Mouse (Mus musculus): ENCODE results near the gene Sult1a1. TPM values are rescaled to one million over a fixed set of nuclear protein-coding genes. Genes with fewer than 3 reads are reported as not detected.
"Not testable (repeated sequence)": the region's sequence is repeated elsewhere in the genome, so short reads cannot be mapped to it uniquely, and the experiment has no call there.

Sult1a1 gene
- polyA plus RNA-seq, 1 experiment from 2014 or later: 8.5 TPM

GRCm38 (mm10) chr7:126644345-126644744 lies 31.9 kb downstream of the Sult1a1 start:
- Histone ChIP-seq H3K4me2 (ENCODE audit: low read length) (no peak overlapping the region), H3K4me1 (ENCODE audit: control insufficient read depth, insufficient read depth, low read length) (peaks cover 3% of the 10 kb centered on the region; the same call in 1 of the 2 replicates), H3K27ac (ENCODE audit: low read length) (no peak overlapping the region), H3K9me3 (replicated peaks; ENCODE audit: control insufficient read depth, low read length, poor library complexity, severe bottlenecking) (no peaks in the 10 kb centered on the region), H3K4me3 (ENCODE audit: low read depth, low read length) (no peak overlapping the region), H3K36me3 (ENCODE audit: control insufficient read depth, insufficient read depth, low read length) (no peaks in the 10 kb centered on the region), H3K27me3 (ENCODE audit: control insufficient read depth, insufficient read depth, low read depth, low read length) (no peaks in the 10 kb centered on the region), H3K9ac (ENCODE audit: low read depth, low read length) (no peak overlapping the region)
- WGBS: 72% methylated on average over 3 of the region's 3 CpGs
- no peak for ATAC-seq

- H3K27me3 ChIP-seq (ENCODE audit: control insufficient read depth, insufficient read depth, low read depth, low read length); H3K4me1 ChIP-seq (ENCODE audit: control insufficient read depth, insufficient read depth, low read length); H3K9me3 ChIP-seq (replicated peaks; ENCODE audit: control insufficient read depth, low read length, poor library complexity, severe bottlenecking); H3K4me3 ChIP-seq (ENCODE audit: low read depth, low read length); H3K27ac ChIP-seq (ENCODE audit: low read length); ATAC-seq; H3K36me3 ChIP-seq (ENCODE audit: control insufficient read depth, insufficient read depth, low read length); H3K9ac ChIP-seq (ENCODE audit: low read depth, low read length); H3K4me2 ChIP-seq (ENCODE audit: low read length): not testable (repeated sequence)
- 71% methylated on average over 2 of the region's 3 CpGs for WGBS
These were observed 33.0 kb downstream of the Sult1a1 start for GRCm38 (mm10) chr7:126643244-126643617.

- no peaks in the 10 kb centered on the region for H3K9me3 ChIP-seq (replicated peaks; ENCODE audit: control insufficient read depth, low read length, poor library complexity, severe bottlenecking)
- ATAC-seq: no peak
- H3K4me2 ChIP-seq (ENCODE audit: low read length): no peak overlapping the region
- H3K27me3 ChIP-seq (ENCODE audit: control insufficient read depth, insufficient read depth, low read depth, low read length): no peaks in the 10 kb centered on the region
- no peak overlapping the region for H3K27ac ChIP-seq (ENCODE audit: low read length)
- WGBS: 69% methylated on average over 5 of the region's 5 CpGs
- H3K36me3 ChIP-seq (ENCODE audit: control insufficient read depth, insufficient read depth, low read length): no peaks in the 10 kb centered on the region
- H3K4me1 ChIP-seq (ENCODE audit: control insufficient read depth, insufficient read depth, low read length): no peaks in the 10 kb centered on the region
- no peak overlapping the region for H3K4me3 ChIP-seq (ENCODE audit: low read depth, low read length)
- no peak overlapping the region for H3K9ac ChIP-seq (ENCODE audit: low read depth, low read length)
These were observed 33.5 kb downstream of the Sult1a1 start for GRCm38 (mm10) chr7:126642545-126643243.

DNA sequence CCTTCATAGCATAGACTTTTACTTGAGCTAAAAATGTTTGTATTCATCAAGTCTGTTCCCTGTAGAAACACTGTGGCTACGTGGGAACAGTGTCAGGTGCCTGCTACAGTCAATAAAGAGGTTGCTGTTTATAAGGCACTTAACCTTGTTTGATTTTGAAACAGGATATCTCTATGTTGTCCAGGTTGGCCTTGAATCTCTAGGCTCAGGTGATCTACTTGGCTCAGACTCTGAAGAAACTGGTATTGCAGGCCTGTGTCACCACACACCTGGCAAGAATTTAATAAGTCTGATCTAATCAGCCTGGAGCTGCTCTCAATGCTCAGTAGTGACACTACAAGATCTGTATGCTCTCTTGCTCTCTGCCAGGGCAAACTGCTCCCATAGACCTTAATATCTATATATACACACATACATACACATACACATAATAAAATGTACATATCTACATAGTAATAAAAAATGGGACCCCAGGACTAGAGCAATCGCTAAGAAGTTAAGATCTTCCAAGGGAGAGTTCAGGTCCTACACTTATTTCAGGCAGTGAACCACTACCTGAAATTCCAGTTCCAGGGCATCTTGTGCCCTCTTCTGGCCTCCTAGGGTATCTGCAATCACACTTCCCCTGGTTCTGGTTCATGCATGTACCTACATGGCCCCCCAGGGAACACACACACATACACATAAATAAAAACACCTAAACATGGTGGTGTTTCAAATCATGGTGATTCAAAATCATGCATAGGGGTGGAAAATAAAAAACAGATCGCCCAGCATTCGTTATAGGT lies 39.3 kb downstream of the Sult1a1 start:
- no peak for ATAC-seq
- no peak overlapping the region for H3K4me2 ChIP-seq (ENCODE audit: low read length)
- H3K9ac ChIP-seq (ENCODE audit: low read depth, low read length): no peak overlapping the region
- no peaks in the 10 kb centered on the region for H3K36me3 ChIP-seq (ENCODE audit: control insufficient read depth, insufficient read depth, low read length)
- H3K9me3 ChIP-seq (replicated peaks; ENCODE audit: control insufficient read depth, low read length, poor library complexity, severe bottlenecking): no peaks in the 10 kb centered on the region
- WGBS: 17% methylated on average over 4 of the region's 4 CpGs
- no peak overlapping the region for H3K4me3 ChIP-seq (ENCODE audit: low read depth, low read length)
- no peak overlapping the region for H3K27ac ChIP-seq (ENCODE audit: low read length)
- H3K4me1 ChIP-seq (ENCODE audit: control insufficient read depth, insufficient read depth, low read length): no peaks in the 10 kb centered on the region
- no peaks in the 10 kb centered on the region for H3K27me3 ChIP-seq (ENCODE audit: control insufficient read depth, insufficient read depth, low read depth, low read length)

DNA sequence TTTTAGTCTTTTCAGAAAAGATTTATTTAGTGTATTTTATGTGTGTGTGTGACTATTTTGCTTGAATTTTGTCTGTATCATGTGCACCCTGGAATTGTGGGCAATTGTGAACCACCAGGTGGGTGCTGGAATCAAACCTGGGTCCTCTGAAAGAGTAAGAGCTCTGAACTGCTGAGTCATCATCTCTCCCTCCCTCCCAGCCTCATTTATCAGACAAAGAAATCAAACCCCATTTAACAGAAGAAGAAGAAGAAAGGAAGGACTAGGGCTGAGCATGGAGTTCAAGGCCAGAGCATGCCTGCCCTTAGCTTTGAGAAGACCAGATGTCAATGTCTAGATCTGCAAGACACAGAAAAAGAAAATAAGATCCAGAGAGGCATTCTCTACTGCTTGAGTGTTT lies 40.9 kb downstream of the Sult1a1 start:
- no peaks in the 10 kb centered on the region for H3K9me3 ChIP-seq (replicated peaks; ENCODE audit: control insufficient read depth, low read length, poor library complexity, severe bottlenecking)
- no peaks in the 10 kb centered on the region for H3K36me3 ChIP-seq (ENCODE audit: control insufficient read depth, insufficient read depth, low read length)
- no peaks in the 10 kb centered on the region for H3K27me3 ChIP-seq (ENCODE audit: control insufficient read depth, insufficient read depth, low read depth, low read length)
- H3K4me2 ChIP-seq (ENCODE audit: low read length): no peak overlapping the region
- ATAC-seq: no peak
- H3K27ac ChIP-seq (ENCODE audit: low read length): no peak overlapping the region
- no peaks in the 10 kb centered on the region for H3K4me1 ChIP-seq (ENCODE audit: control insufficient read depth, insufficient read depth, low read length)
- no peak overlapping the region for H3K9ac ChIP-seq (ENCODE audit: low read depth, low read length)
- no peak overlapping the region for H3K4me3 ChIP-seq (ENCODE audit: low read depth, low read length)

DNA sequence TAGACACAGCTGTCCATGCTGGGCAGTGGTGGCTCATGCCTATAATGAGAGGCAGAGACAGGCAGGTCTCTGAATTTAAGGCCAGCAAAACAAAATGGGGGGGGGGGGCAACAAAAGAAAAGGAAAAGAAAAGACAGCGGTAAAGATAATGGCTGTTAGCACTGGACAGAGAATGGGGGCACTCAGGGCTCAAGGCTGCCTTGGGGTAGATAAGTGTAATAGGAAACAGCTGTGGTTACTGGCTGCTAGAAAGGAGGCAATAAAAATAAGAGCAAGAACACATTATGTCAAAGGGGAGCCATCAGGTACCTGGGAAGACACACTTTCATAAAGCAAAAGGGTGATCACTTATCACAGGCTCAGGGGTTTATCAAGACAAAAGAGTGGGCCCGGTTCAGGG lies 43.8 kb downstream of the Sult1a1 start:
- Histone ChIP-seq H3K4me1 (ENCODE audit: control insufficient read depth, insufficient read depth, low read length) (no peaks in the 10 kb centered on the region), H3K4me3 (ENCODE audit: low read depth, low read length) (no peak overlapping the region), H3K36me3 (ENCODE audit: control insufficient read depth, insufficient read depth, low read length) (no peaks in the 10 kb centered on the region), H3K27ac (ENCODE audit: low read length) (no peak overlapping the region), H3K9me3 (replicated peaks; ENCODE audit: control insufficient read depth, low read length, poor library complexity, severe bottlenecking) (no peaks in the 10 kb centered on the region), H3K9ac (ENCODE audit: low read depth, low read length) (no peak overlapping the region), H3K27me3 (ENCODE audit: control insufficient read depth, insufficient read depth, low read depth, low read length) (no peaks in the 10 kb centered on the region), H3K4me2 (ENCODE audit: low read length) (no peak overlapping the region)
- 93% methylated on average over 2 of the region's 2 CpGs for WGBS
- no peak for ATAC-seq

DNA sequence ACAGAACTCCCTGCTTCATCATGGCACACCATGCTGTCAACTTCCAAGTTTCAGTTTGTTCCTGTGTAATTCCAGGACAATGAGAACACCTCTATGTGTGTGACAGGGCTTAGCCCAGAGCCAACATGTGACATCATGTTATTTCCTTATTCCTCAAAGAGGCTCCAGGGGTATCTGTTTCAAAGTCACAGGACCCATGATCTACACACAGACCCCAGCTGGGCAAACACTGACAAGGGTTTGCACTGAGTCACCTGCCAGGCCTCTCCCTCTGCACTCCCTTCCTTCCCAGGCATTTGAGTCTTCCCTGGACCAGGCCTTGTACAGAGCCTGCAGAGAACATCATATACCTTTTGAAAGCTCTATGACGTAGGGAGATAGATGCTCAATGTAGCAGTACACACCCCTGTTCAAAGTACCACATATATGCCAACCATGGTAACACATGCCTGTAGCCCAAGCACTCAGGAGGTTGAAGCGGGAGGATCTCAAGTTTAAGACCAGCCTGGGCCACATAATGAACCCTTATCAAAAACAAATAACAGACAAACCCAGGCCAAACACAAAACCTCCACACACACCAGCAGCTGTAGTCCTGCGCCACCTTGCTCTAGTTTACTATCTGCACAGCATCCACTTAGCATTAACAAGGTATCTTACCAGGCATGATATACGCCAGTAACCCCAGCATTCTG lies 45.3 kb downstream of the Sult1a1 start, which contains the start of gene Nupr1:
Gene Nupr1 (minus strand): TSS at position 38 of the 695 bp plus-strand sequence.
- H3K9ac ChIP-seq (ENCODE audit: low read depth, low read length): no peak within 1 kb of the TSS
- no peak within 1 kb of the TSS for H3K27ac ChIP-seq (ENCODE audit: low read length)
- H3K27me3 ChIP-seq (ENCODE audit: control insufficient read depth, insufficient read depth, low read depth, low read length): no peaks in the 10 kb centered on the region
- no peak for ATAC-seq
- no peak within 1 kb of the TSS for H3K4me3 ChIP-seq (ENCODE audit: low read depth, low read length)
- H3K4me1 ChIP-seq (ENCODE audit: control insufficient read depth, insufficient read depth, low read length): no peaks in the 10 kb centered on the region
- H3K9me3 ChIP-seq (replicated peaks; ENCODE audit: control insufficient read depth, low read length, poor library complexity, severe bottlenecking): no peaks in the 10 kb centered on the region
- no peaks in the 10 kb centered on the region for H3K36me3 ChIP-seq (ENCODE audit: control insufficient read depth, insufficient read depth, low read length)
- no peak within 1 kb of the TSS for H3K4me2 ChIP-seq (ENCODE audit: low read length)
- 89% methylated on average over 4 of the region's 4 CpGs for WGBS

DNA sequence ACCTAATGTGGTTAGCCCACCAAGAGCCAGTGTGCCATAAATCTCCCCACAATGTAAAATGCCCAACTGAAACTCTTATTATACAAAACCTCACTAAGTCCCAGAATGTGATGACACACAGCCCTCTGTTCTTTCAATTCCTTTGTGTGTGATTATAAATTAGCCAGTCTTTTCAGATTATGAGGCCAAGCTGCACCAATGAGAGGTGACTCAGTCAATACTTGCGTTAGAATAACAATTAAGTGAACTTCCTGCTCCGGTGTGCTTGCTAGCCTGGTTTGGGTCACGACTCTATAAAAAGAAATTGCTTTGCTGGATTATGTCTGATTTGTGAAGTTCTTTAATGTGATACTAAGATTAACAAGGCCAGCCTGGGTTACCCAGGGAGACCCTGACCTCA lies 46.3 kb downstream of the Sult1a1 start:
- H3K36me3 ChIP-seq (ENCODE audit: control insufficient read depth, insufficient read depth, low read length): no peaks in the 10 kb centered on the region
- no peak overlapping the region for H3K4me3 ChIP-seq (ENCODE audit: low read depth, low read length)
- no peak overlapping the region for H3K9ac ChIP-seq (ENCODE audit: low read depth, low read length)
- 32% methylated on average over 3 of the region's 3 CpGs for WGBS
- no peaks in the 10 kb centered on the region for H3K9me3 ChIP-seq (replicated peaks; ENCODE audit: control insufficient read depth, low read length, poor library complexity, severe bottlenecking)
- H3K27ac ChIP-seq (ENCODE audit: low read length): no peak overlapping the region
- H3K4me1 ChIP-seq (ENCODE audit: control insufficient read depth, insufficient read depth, low read length): no peaks in the 10 kb centered on the region
- no peak overlapping the region for H3K4me2 ChIP-seq (ENCODE audit: low read length)
- no peak for ATAC-seq
- no peaks in the 10 kb centered on the region for H3K27me3 ChIP-seq (ENCODE audit: control insufficient read depth, insufficient read depth, low read depth, low read length)

DNA sequence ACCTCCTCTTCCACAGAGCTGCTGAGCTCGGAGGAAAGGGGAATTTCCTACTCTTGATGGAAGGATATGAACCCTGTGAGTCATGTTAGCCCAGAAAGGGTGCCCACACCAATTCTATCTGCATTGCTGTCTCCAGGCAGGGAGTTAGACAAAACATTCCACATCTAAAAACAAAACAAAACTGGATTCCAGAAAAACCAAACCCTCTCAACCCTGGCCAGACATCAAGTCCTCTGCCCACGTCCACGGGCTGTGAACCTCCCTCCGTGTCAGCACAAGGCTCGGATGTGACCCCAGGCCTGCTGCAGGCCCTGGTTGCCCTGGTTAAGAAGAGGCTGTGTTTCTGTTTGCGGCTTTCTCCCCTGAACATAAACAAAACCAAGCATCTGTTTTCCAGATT lies 48.1 kb downstream of the Sult1a1 start:
- Histone ChIP-seq H3K36me3 (ENCODE audit: control insufficient read depth, insufficient read depth, low read length) (no peaks in the 10 kb centered on the region), H3K9ac (ENCODE audit: low read depth, low read length) (no peak overlapping the region)
- no peak for ATAC-seq

More for the DNA sequence above, 48.1 kb downstream of the Sult1a1 start:
- Histone ChIP-seq H3K27ac (ENCODE audit: low read length) (no peak overlapping the region), H3K27me3 (ENCODE audit: control insufficient read depth, insufficient read depth, low read depth, low read length) (no peaks in the 10 kb centered on the region), H3K9me3 (replicated peaks; ENCODE audit: control insufficient read depth, low read length, poor library complexity, severe bottlenecking) (no peaks in the 10 kb centered on the region), H3K4me1 (ENCODE audit: control insufficient read depth, insufficient read depth, low read length) (no peaks in the 10 kb centered on the region), H3K4me3 (ENCODE audit: low read depth, low read length) (no peak overlapping the region), H3K4me2 (ENCODE audit: low read length) (no peak overlapping the region)
- 88% methylated on average over 6 of the region's 6 CpGs for WGBS

Measured in midbrain, embryonic 16.5 days (tissue).